8 mouse cellular contexts compared by ENCODE assay signal in the genomic region with DNA sequence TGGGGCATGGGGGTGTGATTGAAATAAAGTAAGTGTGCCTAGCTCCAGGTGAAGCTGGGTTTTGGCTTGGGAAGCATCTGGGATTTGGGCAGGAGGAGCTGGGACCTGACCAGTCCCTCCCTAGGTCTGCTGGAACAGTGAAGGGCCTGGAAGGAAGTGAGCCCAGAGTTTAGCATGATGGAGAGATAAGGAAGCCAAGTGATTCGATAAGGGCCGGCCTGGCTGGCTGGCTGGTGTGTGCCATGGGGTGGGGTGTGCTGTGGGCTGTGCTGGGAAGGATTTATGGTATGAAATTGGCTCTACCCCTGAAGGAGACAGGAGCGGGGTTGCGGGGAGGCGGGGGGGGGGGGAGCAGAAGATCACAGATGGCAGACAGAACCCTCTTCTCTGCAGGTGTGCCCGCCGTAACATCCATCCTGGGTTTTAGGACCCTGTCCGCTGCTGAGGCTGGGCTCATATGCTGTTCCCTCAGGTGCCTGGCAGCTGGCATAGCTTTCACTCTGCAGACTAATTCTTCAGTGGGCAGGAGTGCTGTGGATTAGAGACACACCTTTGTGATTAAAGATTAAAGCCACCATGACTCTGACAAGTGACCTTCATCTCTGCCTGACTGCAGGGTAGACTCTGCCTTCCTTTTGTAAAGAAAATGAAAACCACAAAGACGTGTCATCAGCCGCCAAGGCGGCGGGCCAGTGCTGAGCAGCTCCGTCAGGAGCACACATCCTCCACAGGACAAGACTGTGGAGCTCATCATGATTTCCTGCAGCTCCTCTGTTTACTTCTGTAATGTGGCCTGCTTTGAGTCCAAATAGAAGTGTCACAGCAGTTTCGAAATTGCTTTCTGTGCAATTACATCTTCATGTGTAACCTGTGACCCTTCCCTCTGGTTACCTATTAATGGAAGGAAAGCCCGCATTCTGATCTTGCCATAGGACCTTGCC.
DNase-seq lines count a peak whose midpoint lies in the region; ATAC-seq and TF ChIP-seq lines count a peak whose summit lies in the region.
"Had no signal": no experiment of that assay in that cellular context is flagged by ENCODE, and none has a peak within 500 bp of the region (broad histone marks: within the 10 kb centered on the region; RNA-seq: fewer than 3 reads in every experiment).

No protein-coding gene starts in this region.

- no peak overlapping the region for H3K9ac ChIP-seq in lung, postnatal 0 days (replicated peaks; ENCODE audit: low read depth)

- 54% methylated on average over 14 of the region's 15 CpGs for WGBS in lung, postnatal 0 days
- WGBS in cerebellum, adult 2 months, result 26% methylated on average over 15 of the region's 15 CpGs

- H3K4me3 ChIP-seq in lung, postnatal 0 days (ENCODE audit: low read depth, low read length), result no peak overlapping the region
- peak overlapping the region; percentile 19 for H3K4me3 ChIP-seq in cerebellum, adult 2 months (replicated peaks; ENCODE audit: insufficient read depth, low read depth, low read length)

- no peaks in the 10 kb centered on the region for H3K9me3 ChIP-seq in lung, postnatal 0 days (ENCODE audit: low read length)

- DNase-seq in lung, postnatal 0 days (ENCODE audit: low spot score), result peak; percentile 32
- no peak for DNase-seq in lung, postnatal 10 days
- peak; percentile 54 to 57 for DNase-seq in cerebellum, adult 2 months
- peak; percentile 43 for DNase-seq in kidney, postnatal 14 days
- DNase-seq in thymus, postnatal 25 days, result peak; percentile 37
- DNase-seq in spleen, adult 12 weeks (ENCODE audit: low spot score), result no peak
- no peak for DNase-seq in layer of hippocampus, postnatal 14 days (ENCODE audit: low spot score in 2 of 2)
- DNase-seq: adrenal gland, postnatal 14 days had no signal

- TF ChIP-seq POLR2A in cerebellum, adult 2 months (IDR thresholded peaks at IDR 0.05; ENCODE audit: borderline replicate concordance, insufficient read depth, low read length), result no peak

- no peaks in the 10 kb centered on the region for H3K27me3 ChIP-seq in lung, postnatal 0 days (replicated peaks; ENCODE audit: insufficient read depth, low read length)
- no peaks in the 10 kb centered on the region for H3K27me3 ChIP-seq in cerebellum, adult 2 months (ENCODE audit: control insufficient read depth, insufficient read depth, low read length)

- peaks cover 5% of the 10 kb centered on the region; the same call in 1 of the 2 replicates for H3K4me1 ChIP-seq in lung, postnatal 0 days (ENCODE audit: insufficient read depth, low read depth, low read length)
- H3K4me1 ChIP-seq in cerebellum, adult 2 months (ENCODE audit: control insufficient read depth, insufficient read depth, low read length), result peaks cover 42% of the 10 kb centered on the region

- ATAC-seq in lung, postnatal 0 days, result peak; percentile 43

- no peak for TF ChIP-seq CTCF in lung, postnatal 0 days (IDR thresholded peaks at IDR 0.05)
- TF ChIP-seq CTCF in cerebellum, adult 2 months (IDR thresholded peaks at IDR 0.05; ENCODE audit: borderline replicate concordance, insufficient read depth, low read depth, low read length), result no peak

- TF ChIP-seq EP300 in lung, postnatal 0 days (IDR thresholded peaks at IDR 0.05), result no peak

- peak overlapping the region; percentile 69 for H3K27ac ChIP-seq in lung, postnatal 0 days (ENCODE audit: low read length)
- H3K27ac ChIP-seq in cerebellum, adult 2 months (ENCODE audit: insufficient read depth, low read length), result peak overlapping the region; percentile 94

- no peaks in the 10 kb centered on the region for H3K36me3 ChIP-seq in lung, postnatal 0 days (ENCODE audit: insufficient read depth, low read length)

- no peak overlapping the region for H3K4me2 ChIP-seq in lung, postnatal 0 days (replicated peaks; ENCODE audit: low read depth, low read length)

Comparison
In these comparisons a context has a peak if more than half of its experiments do, and no peak if none do; other contexts are left out.
1. DNase-seq: peak in lung, postnatal 0 days (single experiment), cerebellum, adult 2 months (2 of 2), kidney, postnatal 14 days (single experiment) and thymus, postnatal 25 days (single experiment); none in lung, postnatal 10 days (single experiment), spleen, adult 12 weeks (single experiment) and layer of hippocampus, postnatal 14 days (0 of 2).